Mouse (Mus musculus) retina, postnatal 7 days (tissue): Measurements from ENCODE around the gene Gata3.

ENCODE experiments used
- DNase-seq: peaks from one replicate; pipeline ENCODE4 v3.0.0-alpha.2; 2012; ENCODE audit warnings: low read depth, low spot score

Gata3 gene

DNA sequence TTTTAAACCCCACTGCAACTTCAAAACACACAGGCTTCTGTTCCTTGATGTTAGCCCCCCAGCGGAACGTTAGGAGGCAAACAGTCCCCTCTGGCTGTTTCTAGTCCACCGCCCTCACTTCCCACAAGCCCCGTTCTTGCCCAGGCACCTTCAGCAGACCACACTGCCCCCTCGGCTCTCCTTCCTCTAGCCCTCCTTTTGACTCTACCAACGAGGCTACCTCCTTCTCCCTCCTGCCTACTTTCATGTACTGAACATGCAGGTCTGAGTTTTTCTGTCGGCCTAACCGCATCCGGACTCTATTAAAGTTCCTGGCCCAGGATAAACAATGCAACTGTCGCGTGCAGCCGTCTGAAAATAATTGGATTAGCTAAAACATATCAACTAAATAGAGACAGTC is 17.2 kb downstream of the Gata3 start:
- DNase-seq = no peak

DNA sequence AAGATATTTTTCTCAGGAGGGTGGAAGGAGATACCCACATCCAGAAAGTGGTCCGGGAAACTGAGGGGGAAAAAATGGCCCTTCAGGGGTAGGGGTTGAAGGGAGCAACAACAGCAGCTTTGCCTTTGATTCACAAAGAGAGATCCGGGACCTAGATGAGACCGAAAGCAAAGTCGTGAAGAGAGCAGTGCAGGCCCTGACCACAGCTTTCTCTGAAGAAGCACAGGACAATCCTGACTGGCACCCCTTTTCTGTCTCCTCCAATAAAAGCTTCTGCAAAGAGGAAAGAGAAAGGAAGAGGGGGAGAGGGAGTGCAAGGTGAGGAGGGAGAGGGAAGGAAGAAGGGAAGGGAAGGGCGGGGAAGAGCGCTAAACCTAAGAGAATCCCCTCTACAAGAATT is 18.0 kb downstream of the Gata3 start:
- no peak for DNase-seq

- no peak for DNase-seq
Observed at GRCm38 (mm10) chr2:9871141-9871716, 18.6 kb downstream of the Gata3 start.

GRCm38 (mm10) chr2:9867092-9867825 is 22.6 kb downstream of the Gata3 start:
- DNase-seq = no peak

DNA sequence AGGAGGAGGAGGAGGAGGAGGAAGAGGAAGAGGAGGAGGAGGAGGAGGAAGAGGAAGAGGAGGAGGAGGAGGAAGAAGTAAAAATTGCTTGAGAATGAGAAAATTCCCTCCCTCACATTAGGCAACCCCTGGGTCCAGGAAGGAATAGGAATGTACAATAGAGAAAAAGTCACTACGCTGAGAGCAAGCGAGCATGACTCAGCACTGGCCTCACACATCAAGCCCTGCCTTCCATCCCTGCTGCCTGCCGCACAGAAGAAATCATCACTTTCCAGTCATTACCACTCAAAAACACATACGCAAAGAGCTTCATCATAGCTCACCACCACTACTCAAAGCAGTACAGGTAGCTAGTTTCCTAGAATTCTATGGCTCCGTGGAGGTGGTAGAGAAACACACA is 29.1 kb downstream of the Gata3 start:
- no peak for DNase-seq

DNA sequence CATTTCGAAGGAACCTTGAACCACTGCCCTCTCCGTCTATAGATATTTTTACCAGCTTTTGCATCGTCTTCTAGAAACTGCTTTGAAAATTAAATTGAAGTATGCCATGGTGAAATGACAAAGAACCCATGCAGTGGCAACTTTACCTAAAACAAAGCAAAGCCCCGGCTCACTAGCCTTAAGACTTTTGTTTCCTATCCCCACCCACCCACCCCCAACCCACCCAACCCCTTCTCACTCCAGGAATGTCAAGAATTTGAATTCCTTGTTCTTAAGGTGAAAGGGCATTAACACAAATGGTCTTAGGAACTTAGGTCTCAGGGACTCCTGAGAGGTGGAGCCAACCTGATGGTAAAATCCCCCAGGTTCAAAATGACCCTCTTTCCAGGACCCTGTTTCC is 34.0 kb downstream of the Gata3 start:
- no peak for DNase-seq

- no peak for DNase-seq
Observed at GRCm38 (mm10) chr2:9852851-9853576, 36.8 kb downstream of the Gata3 start.

DNA sequence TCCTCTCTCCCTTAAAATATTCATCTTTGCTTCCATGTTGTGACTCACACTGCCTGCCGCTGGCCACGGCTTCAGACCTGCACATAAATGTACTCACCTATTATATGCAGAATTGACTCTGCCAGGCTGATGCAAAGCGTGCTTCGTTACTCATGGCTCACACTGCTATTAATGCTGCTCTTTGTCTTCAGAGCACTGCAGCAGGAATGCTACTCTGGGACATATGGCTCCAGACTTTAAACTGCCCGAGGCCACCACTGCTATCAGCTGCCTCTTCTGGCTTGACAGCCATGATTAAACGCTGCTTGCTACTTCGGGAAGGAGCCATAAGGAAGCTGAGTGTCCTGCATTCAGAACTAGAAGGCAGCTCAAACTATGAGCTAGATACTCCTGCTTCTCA is 54.6 kb downstream of the Gata3 start:
- no peak for DNase-seq

- DNase-seq = no peak
Observed at GRCm38 (mm10) chr2:9833712-9834111, 56.1 kb downstream of the Gata3 start.

DNA sequence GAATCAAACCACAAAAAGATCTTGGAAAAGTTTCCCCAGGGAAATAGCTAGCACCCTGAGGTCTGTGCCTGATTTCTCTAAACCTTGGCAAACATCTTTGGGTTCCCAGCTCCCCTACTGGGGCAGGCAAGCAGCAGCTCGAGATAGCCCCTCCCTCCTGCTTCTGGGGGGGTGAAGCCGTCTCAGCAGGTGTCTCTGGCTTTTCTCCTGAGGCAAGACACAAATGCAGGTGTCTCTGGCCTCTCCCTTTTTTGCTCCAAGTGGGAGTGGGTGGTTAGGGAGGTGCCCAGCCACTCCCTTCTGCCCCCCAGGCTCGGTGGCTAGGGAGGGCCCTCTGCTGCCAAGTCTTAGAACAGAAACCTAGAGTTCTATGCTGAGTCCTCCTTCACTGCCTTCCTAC is 62.2 kb downstream of the Gata3 start:
- no peak for DNase-seq

DNA sequence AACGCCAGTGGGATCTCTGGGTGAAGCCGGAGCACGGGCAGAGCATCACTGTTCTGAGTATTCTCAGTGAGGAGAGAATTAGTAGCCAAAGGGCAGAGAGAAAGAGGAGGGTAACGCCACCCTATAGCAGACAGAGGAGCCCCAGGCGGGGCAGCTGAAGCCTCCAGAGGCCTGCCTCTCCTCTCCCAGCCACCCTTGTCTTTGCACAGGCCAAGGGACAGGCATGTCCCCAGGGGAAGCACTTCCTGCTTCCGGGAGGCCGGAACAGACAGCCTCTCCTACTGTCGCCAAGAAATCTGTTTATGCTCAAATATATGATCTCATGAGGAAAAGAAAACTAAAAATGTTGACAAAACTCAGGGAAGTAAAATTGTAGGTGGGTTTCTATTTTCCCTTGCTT is 69.2 kb downstream of the Gata3 start:
- no peak for DNase-seq

GRCm38 (mm10) chr2:9818177-9818785 is 71.6 kb downstream of the Gata3 start:
- no peak for DNase-seq
